Mouse (Mus musculus): ENCODE results near the gene Grhl3. TPM values are rescaled to one million over a fixed set of nuclear protein-coding genes. Genes with fewer than 3 reads are reported as not detected.

Grhl3 gene
- total RNA-seq, 4 experiments from 2014 or later, result 0.15 to 0.16 TPM; not detected in 2

- peak; percentile 74 to 81 for DNase-seq (ENCODE audit: low spot score in 2 of 2)
These were observed 78.7 kb downstream of the Grhl3 start, which contains the start of the genes Stpg1 and Nipal3 for GRCm38 (mm10) chr4:135494521-135495396. Gene Stpg1, plus strand, starts transcription at chr4:135494790. Gene Nipal3, minus strand, starts transcription at chr4:135495038.

GRCm38 (mm10) chr4:135493691-135494520 is 79.5 kb downstream of the Grhl3 start:
- no peak for DNase-seq (ENCODE audit: low spot score in 2 of 2)

GRCm38 (mm10) chr4:135493271-135493670 is 80.2 kb downstream of the Grhl3 start:
- DNase-seq (ENCODE audit: low spot score in 2 of 2), result no peak

Small RNA genes within 50 kb of the gene (microRNA-seq; reads per million reads assigned to microRNA genes)
- not detected for gene Gm25317

Other genes starting within 250 kb of the Grhl3 start
- 10 to 100 TPM; 54.8 to 68.5 (median 57.3) TPM for gene Srrm1, start 220.3 kb downstream of the Grhl3 start, total RNA-seq (2022)
- 1 to 10 TPM in 3 of 4 experiments, under 1 TPM in 1; 0.85 to 2.0 (median 1.5) TPM for gene Ncmap, start 175.4 kb downstream of the Grhl3 start, total RNA-seq (2022)
- gene Rcan3, start 139.8 kb downstream of the Grhl3 start, total RNA-seq (2022), result 1 to 10 TPM; 3.1 to 4.0 (median 3.6) TPM
- gene Stpg1, start 78.8 kb downstream of the Grhl3 start, total RNA-seq (2022), result not detected
- 10 to 100 TPM; 15.2 to 22.0 (median 17.5) TPM for gene Nipal3, start 78.6 kb downstream of the Grhl3 start, total RNA-seq (2022)
- gene Ifnlr1, start 112.7 kb upstream of the Grhl3 start, total RNA-seq (2022), result under 1 TPM; 0.13 to 0.38 (median 0.28) TPM
- gene Il22ra1, start 154.5 kb upstream of the Grhl3 start, total RNA-seq (2022), result not detected
- gene Myom3, start 186.1 kb upstream of the Grhl3 start, total RNA-seq (2022), result 10 to 100 TPM; 40.8 to 54.5 (median 43.3) TPM

Data from gastrocnemius, adult 8-10 months (tissue).